Mouse (Mus musculus) forebrain, embryonic 11.5 days (tissue): ENCODE measurements around the gene Phactr1. TPM values are rescaled to one million over a fixed set of nuclear protein-coding genes. Genes with fewer than 3 reads are reported as not detected.
"Not testable (repeated sequence)": the region's sequence is repeated elsewhere in the genome, so short reads cannot be mapped to it uniquely, and the experiment has no call there.

Source experiments
- ATAC-seq: fragments of 200-750 bp; cut with Nextera tagmentation; replicated peaks from 2 replicates; pipeline ENCODE4 v1.8.0; 2017; ENCODE audit warnings: moderate TSS enrichment; ENCODE audit not compliant: low FRiP score
- DNase-seq: peaks from one replicate; pipeline ENCODE4 v3.0.0-alpha.2; 2017; ENCODE audit warnings: low spot score
- H3K27ac ChIP-seq: fragments of 300-500 bp; sonication (generic); 2 replicates; pipeline ENCODE4 v1.5.1; 2014; ENCODE audit warnings: low read depth, low read length
- H3K27me3 ChIP-seq: fragments of 300-500 bp; sonication (generic); 2 replicates; pipeline ENCODE4 v1.6.1; 2014; ENCODE audit warnings: mild to moderate bottlenecking, low read length, mixed read lengths; ENCODE audit not compliant: control insufficient read depth, insufficient read depth
- H3K36me3 ChIP-seq: fragments of 300-500 bp; sonication (generic); 2 replicates; pipeline ENCODE4 v1.6.1; 2014; ENCODE audit warnings: mild to moderate bottlenecking, low read length, moderate library complexity, mixed read lengths; ENCODE audit not compliant: control insufficient read depth, insufficient read depth
- H3K4me1 ChIP-seq: fragments of 300-500 bp; sonication (generic); replicated peaks from 2 replicates; pipeline ENCODE4 v1.6.1; 2014; ENCODE audit warnings: low read length, mixed read lengths; ENCODE audit not compliant: control insufficient read depth, insufficient read depth
- H3K4me2 ChIP-seq: fragments of 300-500 bp; sonication (generic); 2 replicates; pipeline ENCODE4 v1.6.1; 2014; ENCODE audit warnings: low read depth, mild to moderate bottlenecking, low read length, moderate library complexity, mixed read lengths; ENCODE audit not compliant: severe bottlenecking
- H3K4me3 ChIP-seq: fragments of 300-500 bp; sonication (generic); 2 replicates; pipeline ENCODE4 v1.5.1; 2014; ENCODE audit warnings: low read depth, low read length
- H3K9ac ChIP-seq: fragments of 300-500 bp; sonication (generic); 2 replicates; pipeline ENCODE4 v1.6.1; 2014; ENCODE audit warnings: low read length
- H3K9me3 ChIP-seq: fragments of 300-500 bp; sonication (generic); 2 replicates; pipeline ENCODE4 v1.6.1; 2016; ENCODE audit warnings: low read length, mixed read lengths; ENCODE audit not compliant: control insufficient read depth
- WGBS: fragments of 180-500 bp; shearing (Covaris S2); extraction: QIAGEN DNeasy Blood & Tissue Kit; methylation state at CpG from one replicate; pipeline ENCODE4 v1.1.7; 2014; 5-methylcytosine and 5-hydroxymethylcytosine counted together
- polyA plus RNA-seq: library from polyadenylated mRNA; unstranded; fragments of >200 nt; fragmentation: Nextera tagmentation; extraction: Ambion mirVana; gene quantifications from 2 replicates; pipeline ENCODE4 v1.2.1, GENCODE M21; 2014

The Phactr1 gene
- polyA plus RNA-seq, 1 experiment from 2014 or later, result 12.4 TPM

DNA sequence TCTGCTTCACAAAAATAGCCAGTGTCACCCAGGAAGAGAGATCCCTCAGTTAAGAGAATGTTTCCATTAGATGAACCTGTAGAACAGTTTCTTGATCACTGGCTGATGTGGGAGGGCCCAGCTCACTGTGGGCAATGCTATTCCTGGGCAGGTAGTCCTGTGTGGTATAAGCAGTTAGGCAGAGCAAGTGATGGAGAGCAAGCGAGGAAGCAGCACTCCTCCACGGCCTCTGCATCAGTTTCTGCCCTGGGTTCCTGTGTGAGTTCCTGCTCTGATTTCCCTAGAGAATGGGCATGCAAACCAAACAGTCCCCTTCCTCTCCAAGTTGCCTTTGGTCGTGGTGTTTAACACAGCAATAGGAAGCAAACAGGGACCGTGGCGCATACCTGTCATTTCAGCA is 251.6 kb downstream of the Phactr1 start:
- no peak for ATAC-seq
- no peak for DNase-seq
- WGBS, result 95% methylated on average over 5 of the region's 5 CpGs
- Histone ChIP-seq H3K4me2 (no peak overlapping the region), H3K9ac (no peak overlapping the region), H3K9me3 (no peaks in the 10 kb centered on the region; the same call in 1 of the 2 replicates), H3K27ac (no peak overlapping the region), H3K36me3 (no peaks in the 10 kb centered on the region), H3K27me3 (no peaks in the 10 kb centered on the region), H3K4me1 (no peaks in the 10 kb centered on the region), H3K4me3 (no peak overlapping the region)

DNA sequence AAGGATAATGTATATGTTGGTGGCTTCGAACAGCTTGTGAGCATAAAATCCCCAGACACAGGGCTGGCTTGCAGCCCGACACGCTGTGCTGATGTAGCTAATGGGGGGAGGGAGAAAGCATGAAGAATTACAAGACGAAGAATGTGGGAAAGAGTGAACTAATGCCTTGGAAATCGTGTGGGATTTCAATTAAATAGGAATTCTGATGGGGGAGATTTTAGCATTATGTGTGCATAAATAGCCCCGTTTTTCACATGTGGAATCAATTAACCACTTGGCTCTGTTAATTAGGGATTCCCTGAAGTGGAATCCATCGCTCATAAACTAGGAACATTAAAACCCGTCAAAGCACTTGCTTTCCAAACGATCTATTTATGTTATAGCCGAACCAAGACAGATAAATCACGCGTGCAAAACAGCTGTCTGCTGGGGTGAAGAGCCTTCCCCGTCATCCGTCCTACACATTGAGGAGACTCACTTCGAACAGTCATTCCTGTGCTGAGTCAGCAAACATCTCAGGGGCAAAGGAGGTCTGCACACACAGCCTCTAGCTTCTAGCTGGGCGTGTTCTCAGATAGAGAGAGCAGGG is 254.2 kb downstream of the Phactr1 start:
- no peak overlapping the region for H3K4me2 ChIP-seq
- ATAC-seq, result no peak
- WGBS, result 65% methylated on average over 16 of the region's 16 CpGs

DNA sequence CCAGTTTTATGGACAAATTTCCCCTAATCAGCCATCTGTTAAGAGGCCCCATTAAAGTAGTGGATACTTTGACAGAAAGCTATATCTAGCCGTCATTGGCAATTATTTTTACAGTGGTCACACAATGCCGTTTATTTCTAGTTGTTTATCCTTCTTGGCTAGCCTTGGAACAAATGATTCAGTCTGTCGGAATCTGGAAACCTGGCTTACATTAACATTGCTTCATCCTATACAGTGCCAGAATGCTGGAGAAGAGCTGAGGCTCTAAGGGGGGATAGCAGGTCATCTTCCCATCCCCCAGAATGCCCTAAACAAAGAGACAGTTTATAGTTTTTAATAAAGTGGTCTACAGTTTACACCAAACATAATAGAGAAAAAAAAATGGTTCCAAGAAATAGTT is 257.4 kb downstream of the Phactr1 start:
- no peaks in the 10 kb centered on the region for H3K27me3 ChIP-seq
- H3K4me1 ChIP-seq, result no peaks in the 10 kb centered on the region
- no peak for ATAC-seq
- no peak overlapping the region for H3K27ac ChIP-seq
- H3K9me3 ChIP-seq, result no peaks in the 10 kb centered on the region
- DNase-seq, result no peak
- no peak overlapping the region for H3K4me3 ChIP-seq
- H3K9ac ChIP-seq, result no peak overlapping the region
- WGBS, result 90% methylated on average over 3 of the region's 3 CpGs
- H3K4me2 ChIP-seq, result no peak overlapping the region
- H3K36me3 ChIP-seq, result no peaks in the 10 kb centered on the region

More for the DNA sequence above, 254.2 kb downstream of the Phactr1 start:
- H3K27me3 ChIP-seq, result no peaks in the 10 kb centered on the region
- no peaks in the 10 kb centered on the region for H3K4me1 ChIP-seq
- peak; percentile 52 for DNase-seq
- no peaks in the 10 kb centered on the region for H3K9me3 ChIP-seq
- no peak overlapping the region for H3K4me3 ChIP-seq
- H3K27ac ChIP-seq, result no peak overlapping the region
- no peak overlapping the region for H3K9ac ChIP-seq
- no peaks in the 10 kb centered on the region for H3K36me3 ChIP-seq

DNA sequence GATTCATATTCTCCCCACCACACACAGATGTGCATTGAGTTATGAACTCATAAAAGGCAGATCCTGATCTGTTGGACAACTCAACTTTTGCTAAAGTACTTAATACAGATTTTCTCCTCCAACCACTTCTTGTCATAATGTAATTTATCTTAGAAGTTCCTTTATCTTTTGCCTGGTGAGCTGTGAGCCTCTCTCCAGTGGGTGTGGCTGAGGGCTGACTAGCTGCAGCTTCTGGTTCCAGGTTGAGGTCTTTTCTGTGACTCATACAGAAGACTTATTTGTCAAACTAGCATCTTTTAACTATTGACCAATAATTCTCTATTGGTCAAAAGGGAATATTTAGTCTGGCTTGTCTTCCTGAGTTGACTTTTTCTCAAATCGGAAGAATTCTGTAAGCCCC is 257.9 kb downstream of the Phactr1 start:
- ATAC-seq (no peak), DNase-seq (no peak)
- Histone ChIP-seq H3K27me3 (no peaks in the 10 kb centered on the region), H3K9ac (no peak overlapping the region), H3K4me1 (no peaks in the 10 kb centered on the region), H3K9me3 (no peaks in the 10 kb centered on the region), H3K36me3 (no peaks in the 10 kb centered on the region), H3K4me3 (no peak overlapping the region), H3K4me2 (no peak overlapping the region), H3K27ac (no peak overlapping the region)
- WGBS, result 94% methylated on average over 1 of the region's 1 CpGs

DNA sequence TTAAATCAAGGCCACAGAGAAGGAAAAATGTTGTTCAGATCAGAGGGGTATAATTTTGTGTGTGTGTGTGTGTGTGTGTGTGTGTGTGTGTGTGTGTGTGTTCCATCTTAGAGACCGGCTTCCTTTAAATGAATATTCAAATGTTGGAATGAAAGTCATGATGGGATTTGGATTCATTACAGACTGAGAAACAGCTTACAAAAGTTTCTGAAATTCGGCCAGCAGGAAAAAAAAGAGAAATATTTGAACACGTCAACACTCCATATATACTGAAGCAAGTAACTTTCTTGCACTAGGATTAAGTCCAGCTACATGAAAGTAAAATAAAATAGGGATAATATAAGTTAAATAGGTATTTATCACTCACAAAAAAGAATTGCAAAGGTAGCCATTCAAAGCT is 259.8 kb downstream of the Phactr1 start:
- no peak overlapping the region for H3K27ac ChIP-seq
- DNase-seq, result no peak
- no peaks in the 10 kb centered on the region for H3K27me3 ChIP-seq
- no peaks in the 10 kb centered on the region for H3K9me3 ChIP-seq
- H3K36me3 ChIP-seq, result no peaks in the 10 kb centered on the region
- no peak overlapping the region for H3K4me2 ChIP-seq
- no peak overlapping the region for H3K9ac ChIP-seq
- 94% methylated on average over 3 of the region's 3 CpGs for WGBS
- ATAC-seq, result no peak
- no peaks in the 10 kb centered on the region for H3K4me1 ChIP-seq
- H3K4me3 ChIP-seq, result no peak overlapping the region

DNA sequence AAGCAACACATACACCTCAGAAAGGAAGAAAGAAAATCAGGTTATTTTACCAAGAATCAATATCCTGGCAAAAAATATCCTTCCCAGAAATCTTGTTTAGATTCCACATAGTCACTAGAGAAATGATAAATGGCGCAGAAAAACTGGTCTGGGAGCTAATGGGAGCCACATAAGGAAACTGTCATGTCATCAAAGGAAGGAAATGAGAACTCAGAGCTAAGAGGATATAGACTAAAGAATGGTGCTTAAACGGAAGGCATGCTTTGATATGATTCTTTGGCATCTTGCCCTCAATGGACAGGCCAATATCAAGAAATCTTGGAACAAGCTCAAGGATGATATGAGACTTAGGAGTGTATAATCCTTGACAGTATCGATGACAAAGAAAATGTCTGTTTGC is 263.7 kb downstream of the Phactr1 start:
- H3K27me3 ChIP-seq, result no peaks in the 10 kb centered on the region
- ATAC-seq, result no peak
- no peak overlapping the region for H3K27ac ChIP-seq

DNA sequence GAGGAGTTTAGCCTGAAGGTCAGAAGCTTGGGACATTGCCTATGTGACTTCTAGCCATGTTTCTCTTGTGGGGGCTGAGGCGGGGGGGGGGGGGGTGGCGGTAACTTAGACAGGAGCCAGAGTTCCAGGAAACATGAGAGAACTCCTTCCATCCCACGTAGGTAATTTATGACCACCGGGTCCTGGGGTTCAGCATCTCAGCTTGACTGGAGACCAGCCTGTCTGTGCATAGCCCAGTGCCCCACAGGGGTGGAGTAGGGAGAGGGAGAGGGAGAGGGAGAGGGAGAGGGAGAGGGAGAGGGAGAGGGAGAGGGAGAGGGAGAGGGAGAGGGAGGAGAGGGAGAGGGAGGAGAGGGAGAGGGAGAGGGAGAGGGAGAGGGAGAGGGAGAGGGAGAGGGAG is 264.8 kb downstream of the Phactr1 start:
- H3K27ac ChIP-seq, H3K27me3 ChIP-seq, H3K9ac ChIP-seq, H3K4me2 ChIP-seq, ATAC-seq, H3K4me1 ChIP-seq, DNase-seq, H3K36me3 ChIP-seq, H3K4me3 ChIP-seq, H3K9me3 ChIP-seq: not testable (repeated sequence)
- WGBS, result 62% methylated on average over 4 of the region's 4 CpGs

More for the DNA sequence above, 263.7 kb downstream of the Phactr1 start:
- Histone ChIP-seq H3K4me2 (no peak overlapping the region), H3K4me3 (no peak overlapping the region), H3K36me3 (no peaks in the 10 kb centered on the region), H3K4me1 (no peaks in the 10 kb centered on the region), H3K9me3 (no peaks in the 10 kb centered on the region), H3K9ac (no peak overlapping the region)
- no peak for DNase-seq
- WGBS, result 92% methylated on average over 3 of the region's 3 CpGs

DNA sequence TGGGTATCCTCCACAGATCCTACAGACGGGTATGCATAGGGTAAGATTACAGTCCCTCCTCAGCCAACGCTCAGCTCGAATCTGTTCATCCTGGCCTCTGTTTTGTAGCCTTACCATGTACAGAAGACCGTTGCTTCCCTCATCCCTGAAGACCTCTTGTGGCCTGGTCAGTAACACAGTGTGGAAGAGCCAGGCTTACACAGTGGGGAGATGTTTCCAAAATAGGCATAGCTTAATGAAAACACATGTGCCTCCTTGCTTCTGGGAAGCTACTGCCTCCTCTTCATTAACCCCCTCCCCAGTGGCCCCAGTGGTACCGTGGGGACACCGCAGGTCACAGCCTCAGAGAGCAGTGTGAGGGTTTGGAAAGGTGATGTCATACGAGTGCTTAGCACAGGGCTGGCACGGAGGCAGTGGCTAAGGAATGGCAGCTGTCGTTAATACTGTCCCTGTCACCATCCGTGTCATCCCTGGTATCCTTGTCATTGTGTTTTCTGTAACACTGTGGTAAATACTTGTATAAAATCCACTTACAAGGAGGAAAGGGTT is 268.4 kb downstream of the Phactr1 start:
- H3K4me2 ChIP-seq, result no peak overlapping the region
- WGBS, result 78% methylated on average over 10 of the region's 10 CpGs
- no peaks in the 10 kb centered on the region for H3K4me1 ChIP-seq
- H3K9me3 ChIP-seq, result no peaks in the 10 kb centered on the region
- no peaks in the 10 kb centered on the region for H3K36me3 ChIP-seq
- no peak for ATAC-seq
- no peaks in the 10 kb centered on the region for H3K27me3 ChIP-seq
- no peak for DNase-seq
- no peak overlapping the region for H3K4me3 ChIP-seq
- no peak overlapping the region for H3K27ac ChIP-seq
- no peak overlapping the region for H3K9ac ChIP-seq

DNA sequence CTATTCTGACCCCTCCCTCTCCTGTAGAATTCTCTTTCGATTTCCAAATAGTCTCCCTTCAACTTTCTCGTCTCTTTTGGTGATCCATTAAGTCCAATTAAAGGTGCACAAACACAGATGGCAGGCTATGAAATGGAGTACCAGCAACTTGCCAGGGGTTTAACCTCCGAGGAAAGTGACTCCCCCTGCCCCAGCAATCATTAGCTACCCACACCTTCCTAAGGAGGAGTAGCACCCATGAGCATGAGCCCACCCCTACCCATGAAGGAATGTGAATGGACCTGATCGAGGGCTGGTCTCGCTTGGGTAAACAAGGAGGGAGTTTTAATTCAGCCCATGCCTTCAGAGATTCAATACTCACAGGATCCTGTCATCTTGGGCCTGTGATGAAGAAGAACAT is 268.9 kb downstream of the Phactr1 start:
- ATAC-seq (no peak), DNase-seq (no peak)
- Histone ChIP-seq H3K9ac (no peak overlapping the region), H3K4me2 (no peak overlapping the region), H3K27me3 (no peaks in the 10 kb centered on the region), H3K4me1 (no peaks in the 10 kb centered on the region), H3K36me3 (no peaks in the 10 kb centered on the region), H3K27ac (no peak overlapping the region), H3K4me3 (no peak overlapping the region), H3K9me3 (no peaks in the 10 kb centered on the region)
- WGBS, result 81% methylated on average over 5 of the region's 5 CpGs
